Mouse (Mus musculus) cerebellum, postnatal 4 days (tissue): ENCODE measurements around the gene Slc26a8.

Source experiments
- DNase-seq, 2 experiments: peaks; one replicate each; pipeline ENCODE4 v3.0.0; 2022; ENCODE audit warnings: low spot score in 2 of 2, mixed read lengths in 1 of 2

Gene Slc26a8

DNA sequence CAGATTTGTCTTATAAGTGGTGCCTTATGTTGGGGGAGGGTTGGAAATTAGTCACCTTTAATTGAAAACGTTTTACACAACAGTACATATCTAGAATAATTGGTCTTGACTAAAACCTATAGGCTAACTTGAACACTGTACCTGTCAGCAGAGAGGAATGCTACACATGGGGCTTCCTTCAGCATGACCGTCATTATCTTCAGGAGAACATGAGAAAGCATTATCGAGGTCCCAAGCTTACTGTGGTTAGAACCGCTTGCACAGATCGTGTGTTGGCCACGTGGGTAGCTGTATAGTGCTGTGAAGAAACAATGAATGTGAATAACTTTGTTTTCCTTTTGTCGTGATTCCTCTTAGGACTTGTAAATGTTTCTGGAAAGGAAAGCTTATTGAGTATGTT is 9.8 kb upstream of the Slc26a8 start:
- no peak for DNase-seq

DNA sequence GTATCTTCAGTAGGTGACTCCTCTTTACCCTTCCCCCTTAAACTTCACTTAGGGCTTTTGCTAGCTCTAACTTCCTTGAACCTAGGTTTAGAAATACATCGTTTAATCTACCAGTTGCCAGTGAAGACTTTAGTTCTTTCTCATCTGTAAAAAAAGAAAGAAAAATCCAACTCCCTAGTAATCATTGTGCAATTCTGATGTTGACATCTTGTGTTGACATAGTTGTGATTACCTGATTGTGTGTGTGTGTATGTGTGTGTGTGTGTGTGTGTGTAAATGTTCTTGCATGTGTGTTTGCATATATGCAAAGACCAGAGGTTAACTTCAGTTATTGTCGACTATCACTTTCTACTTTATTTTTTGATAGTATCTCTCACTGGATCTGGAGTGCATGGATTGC is 8.6 kb upstream of the Slc26a8 start:
- DNase-seq: no peak

DNA sequence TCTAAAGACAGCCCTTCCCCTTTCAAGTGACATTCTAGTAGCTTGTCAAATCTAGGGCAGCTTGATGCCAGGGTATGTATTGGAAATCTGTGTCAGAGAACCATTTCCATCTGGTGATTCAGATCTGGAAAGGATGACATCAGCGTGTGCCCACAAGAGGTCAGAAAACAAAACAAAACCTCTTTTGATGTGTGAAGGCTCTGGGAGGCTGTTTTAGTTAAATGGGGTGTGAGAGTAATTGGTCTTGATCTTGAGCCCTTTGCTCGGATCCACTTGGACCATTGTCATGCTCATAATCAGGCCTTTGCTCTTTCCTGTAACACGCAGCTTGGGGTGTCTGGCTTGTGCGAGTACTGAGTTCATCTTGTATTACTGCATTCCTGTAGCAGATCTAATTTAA is 8.2 kb upstream of the Slc26a8 start:
- DNase-seq: no peak

DNA sequence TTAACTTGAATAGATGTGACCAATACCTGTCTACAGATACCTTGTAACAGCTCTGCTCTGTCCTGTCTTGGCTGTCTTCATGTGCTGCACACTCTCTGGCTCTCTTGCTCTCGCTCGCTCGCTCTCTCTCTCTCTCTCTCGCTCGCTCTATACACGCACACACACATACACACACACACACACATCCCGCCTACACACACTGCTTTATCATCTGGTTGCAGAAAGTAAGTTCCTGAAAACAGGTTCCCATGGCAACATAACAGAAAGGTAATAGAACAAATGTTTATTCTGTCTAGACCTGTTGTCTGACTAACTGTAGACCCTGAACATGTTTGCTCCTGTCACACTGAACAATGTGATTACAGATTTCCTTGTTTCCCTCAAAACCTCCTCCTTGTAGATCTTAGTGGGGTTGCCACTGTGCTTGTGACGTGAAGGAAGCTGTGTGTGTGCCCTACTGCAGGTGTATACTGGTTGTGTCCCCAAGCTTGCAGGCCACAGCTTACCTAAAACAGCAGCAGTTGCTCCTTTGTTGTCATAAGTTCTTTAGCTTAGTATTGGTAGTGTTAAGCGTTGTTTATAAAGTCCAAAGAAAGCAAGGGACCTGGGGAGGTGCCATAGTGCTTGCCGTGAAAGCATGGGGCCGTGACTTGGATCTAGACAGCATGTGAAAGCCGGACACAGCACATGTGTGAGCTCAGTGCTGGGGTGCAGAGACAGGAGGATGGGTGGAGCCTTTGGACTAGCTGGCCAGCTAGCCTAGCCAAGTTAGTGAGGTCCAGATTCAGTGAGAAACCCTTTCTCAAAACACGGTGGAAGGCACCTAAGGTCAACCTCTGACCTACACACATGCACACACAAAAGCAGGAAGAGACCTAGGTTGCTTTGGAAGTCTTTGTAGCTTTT is 7.5 kb upstream of the Slc26a8 start:
- DNase-seq: no peak

DNA sequence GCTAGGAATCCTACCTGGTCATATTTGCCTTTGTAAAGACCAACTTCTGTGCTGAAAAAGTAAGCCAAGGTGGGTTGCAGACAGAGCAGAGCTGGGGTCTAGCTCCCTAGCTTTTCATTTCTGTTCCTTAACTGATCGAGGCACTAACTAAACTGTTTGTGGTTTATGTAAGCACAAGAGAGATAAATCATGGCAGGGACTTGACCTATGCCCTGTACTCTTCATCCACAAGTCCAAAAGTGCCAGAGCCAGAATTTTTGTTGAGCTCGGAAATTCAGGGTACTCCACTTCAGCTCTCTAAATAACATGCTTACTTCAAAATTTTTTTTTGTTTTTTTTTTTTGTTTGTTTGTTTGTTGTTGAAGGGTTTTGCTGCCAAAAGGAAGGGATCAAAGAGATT is 6.6 kb upstream of the Slc26a8 start:
- no peak for DNase-seq

DNA sequence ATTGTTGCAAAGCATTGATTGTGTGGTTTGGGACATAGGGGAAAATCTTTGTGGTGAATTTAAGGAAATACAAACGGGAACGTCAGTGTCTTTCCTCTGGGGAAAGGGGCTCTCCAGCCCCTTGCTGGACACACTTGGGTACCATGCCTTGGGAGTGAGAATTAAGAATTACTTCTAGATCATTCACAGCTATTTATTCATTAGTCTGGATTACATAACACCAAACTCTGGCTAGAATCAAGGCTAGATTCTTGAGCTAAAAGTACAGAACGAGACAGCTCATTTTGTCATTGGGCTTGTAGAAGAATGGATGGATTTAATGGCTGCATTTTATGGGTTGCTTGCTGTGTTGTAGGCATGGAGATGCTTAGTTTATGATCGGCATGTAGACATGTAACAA is 4.8 kb upstream of the Slc26a8 start:
- DNase-seq: no peak

DNA sequence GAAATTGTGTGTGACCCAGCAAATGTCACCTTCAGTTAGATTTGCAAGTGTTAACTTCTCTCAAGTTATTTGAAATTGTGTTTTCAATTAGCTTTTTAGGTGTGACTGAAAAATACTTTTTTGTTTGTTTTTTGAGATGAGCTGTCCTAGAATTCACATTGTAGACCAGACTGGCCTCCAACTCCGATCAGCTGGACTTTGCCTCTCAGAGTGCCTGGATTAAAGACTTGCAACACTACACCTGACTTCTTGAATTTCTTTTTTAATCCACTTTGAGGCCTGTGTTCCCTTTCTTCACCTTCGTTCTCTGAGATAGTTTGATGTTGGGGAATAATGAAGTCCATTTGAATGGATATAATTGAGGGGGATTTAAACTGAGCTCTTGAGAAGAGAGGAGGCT is 4.0 kb upstream of the Slc26a8 start:
- DNase-seq: no peak

DNA sequence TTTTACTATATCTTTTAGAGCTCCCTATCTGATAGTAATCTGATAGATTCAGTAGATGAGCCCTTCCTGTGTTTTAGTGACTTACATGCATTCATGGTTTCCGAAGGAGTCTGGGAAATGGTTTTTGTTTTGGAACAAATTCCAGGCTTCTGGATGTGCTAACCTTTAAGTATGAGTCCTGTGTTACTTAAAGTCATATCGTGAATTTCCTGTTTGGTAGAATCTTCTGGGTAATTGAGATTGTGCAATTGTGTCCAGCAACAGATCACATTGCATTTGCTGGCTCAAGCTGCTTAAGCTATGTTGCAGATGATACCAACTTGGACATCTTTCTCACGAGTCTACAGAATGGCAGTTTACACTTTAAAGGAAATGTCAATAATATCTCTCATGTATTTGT is 3.1 kb upstream of the Slc26a8 start:
- DNase-seq: no peak

DNA sequence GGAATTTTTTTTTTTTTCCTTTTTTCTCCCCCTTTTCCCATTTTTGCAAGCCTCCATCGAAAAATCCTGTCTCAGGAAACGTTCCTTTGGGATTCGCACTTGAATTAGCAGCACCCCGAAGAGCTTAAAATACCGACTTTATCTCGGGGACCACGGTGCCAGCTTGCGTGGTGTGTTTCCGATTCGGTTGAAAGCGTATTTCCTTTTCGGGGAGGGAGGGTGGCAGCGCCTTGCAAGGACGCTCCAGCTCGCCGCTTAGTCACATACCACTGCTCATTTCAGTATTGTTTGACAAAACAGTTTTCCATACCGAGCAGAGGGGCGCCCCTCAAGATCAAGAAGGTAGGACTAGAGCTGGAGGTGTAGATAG is 2.3 kb upstream of the Slc26a8 start:
- no peak for DNase-seq

DNA sequence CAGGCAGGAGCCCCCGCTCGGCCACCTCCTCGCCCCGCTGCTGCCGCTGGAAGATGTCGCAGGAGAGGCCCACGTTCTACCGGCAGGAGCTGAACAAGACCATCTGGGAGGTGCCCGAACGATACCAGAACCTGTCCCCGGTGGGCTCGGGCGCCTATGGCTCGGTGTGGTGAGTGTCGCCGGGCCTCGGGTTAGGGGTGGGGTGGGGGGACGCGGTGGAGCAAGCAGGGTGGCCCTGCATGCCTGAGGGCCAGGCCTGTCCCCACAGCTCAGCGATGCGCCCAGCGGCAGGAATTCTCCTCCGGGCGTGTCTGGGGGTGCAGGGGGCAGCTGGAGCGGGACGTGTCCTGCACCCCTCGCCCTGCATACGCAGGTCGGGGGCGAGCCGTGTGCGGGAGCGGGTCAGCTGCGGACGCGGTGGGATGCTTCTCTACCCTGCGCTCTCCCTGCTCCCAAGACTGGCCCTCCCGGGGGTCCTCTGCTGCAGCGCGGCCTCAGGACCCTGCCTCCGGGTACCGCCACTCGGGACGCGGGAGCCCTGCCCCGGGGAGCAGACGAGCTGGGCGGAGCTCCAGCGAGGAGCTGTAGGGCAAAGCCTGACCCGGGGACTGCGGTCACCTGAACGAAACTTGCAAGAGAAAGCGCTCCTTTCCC is 1.8 kb upstream of the Slc26a8 start:
- DNase-seq: peak in 1 of 2 experiments; percentile 48

DNA sequence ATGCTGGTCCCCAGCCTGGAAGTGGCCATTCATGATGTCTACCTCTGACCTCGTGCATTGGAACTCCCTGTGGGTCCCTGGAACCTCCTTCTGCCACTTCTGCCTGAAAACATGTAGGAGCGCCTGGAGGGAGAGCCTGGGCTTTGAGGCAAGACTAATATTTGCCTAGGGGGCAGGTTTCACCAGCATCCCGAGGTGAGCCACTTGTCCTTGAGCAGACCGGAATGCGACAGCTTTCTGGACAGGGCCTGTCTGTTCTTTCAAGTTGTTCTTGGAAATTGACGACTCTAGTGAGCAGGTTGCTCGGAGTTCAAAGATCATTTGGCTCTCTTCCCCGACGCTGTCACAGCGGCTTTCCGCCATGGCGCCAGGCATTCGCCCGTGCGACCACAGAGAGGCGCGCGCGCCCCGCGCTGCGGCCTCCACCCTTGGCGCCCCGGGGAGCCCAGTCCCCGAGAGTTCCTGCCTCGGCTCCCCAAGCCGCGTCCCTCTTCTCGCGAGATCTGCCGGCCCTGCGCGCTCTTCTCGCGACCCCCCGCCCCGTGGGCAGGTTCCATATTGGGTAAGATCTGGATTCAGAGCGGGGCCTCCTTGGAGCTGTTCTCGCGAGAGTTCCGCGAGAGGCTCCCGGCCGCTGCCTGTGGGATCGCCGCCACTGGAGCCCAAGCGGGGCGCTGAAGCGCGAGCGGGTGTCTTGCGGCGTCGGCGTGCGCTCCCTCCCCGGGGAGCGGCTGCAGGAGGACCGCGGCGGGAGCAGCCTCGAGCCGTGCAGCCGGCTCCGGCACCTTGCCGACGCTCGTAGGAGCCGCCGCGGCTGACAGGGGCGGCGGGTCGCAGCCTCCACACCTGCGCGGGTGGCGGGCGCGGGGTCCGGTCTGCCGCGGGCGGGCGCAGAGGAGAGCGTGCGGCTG is 998 bp upstream of the Slc26a8 start, which contains the start of gene Mapk14:
Gene Mapk14, plus strand, starts transcription at position 554 of the 911 bp plus-strand sequence.
- peak; percentile 99 for DNase-seq

DNA sequence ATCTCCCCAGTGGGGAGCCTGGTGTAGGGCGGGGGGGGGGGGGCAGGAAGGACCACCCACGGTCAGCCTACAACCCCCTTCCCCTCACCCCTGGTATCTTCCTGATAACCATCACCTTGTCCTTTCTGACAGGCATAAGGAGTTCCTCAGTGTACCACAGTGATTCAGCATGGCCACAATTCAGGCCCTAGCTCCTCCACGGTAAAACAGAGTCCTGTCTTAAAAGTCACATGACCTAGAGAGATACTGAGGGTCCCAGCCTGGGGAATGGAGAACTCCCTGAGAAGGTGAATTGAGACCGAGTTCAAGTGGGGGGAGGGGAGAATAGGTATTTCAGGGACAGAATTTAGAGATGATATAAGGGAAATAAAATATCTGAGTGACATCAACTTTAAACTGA is 2.7 kb downstream of the Slc26a8 start:
- no peak for DNase-seq

DNA sequence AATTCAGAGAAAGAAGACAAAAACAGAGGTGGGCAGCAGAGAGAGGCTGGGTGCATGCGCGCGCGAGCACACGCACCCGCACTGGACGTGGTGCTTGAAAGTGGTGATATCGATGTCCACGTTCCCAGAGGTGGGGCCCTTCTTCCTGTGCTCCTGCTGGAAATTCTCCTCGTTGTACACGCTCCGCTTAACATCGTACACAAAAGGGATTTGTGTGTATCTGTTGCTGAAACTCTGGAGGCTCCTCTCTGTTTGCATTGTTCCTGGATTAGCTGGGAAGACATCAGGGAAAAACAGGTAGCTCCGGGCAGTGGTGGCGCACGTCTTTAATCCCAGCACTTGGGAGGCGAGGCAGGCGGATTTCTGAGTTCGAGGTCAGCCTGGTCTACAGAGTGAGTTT is 5.4 kb downstream of the Slc26a8 start:
- DNase-seq: no peak

DNA sequence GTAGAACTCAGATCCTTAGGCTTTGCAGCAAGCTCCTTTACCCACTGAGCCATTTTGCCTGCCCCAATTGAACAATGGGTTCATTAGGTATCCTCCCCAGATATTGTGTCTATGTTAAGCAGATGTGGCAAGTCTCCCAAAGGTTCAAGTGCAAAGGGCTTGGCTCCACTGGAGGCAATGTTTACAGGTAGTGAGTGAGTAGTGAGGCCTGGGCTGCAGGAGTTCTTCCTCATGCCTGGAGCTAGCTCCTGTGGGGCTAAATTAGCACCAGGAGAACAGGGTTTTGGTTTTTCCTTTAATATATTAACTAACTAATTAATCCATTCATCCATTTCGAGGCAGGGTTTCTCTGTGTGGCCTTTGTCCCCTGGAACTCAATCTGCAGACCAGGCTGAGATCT is 6.4 kb downstream of the Slc26a8 start:
- no peak for DNase-seq

DNA sequence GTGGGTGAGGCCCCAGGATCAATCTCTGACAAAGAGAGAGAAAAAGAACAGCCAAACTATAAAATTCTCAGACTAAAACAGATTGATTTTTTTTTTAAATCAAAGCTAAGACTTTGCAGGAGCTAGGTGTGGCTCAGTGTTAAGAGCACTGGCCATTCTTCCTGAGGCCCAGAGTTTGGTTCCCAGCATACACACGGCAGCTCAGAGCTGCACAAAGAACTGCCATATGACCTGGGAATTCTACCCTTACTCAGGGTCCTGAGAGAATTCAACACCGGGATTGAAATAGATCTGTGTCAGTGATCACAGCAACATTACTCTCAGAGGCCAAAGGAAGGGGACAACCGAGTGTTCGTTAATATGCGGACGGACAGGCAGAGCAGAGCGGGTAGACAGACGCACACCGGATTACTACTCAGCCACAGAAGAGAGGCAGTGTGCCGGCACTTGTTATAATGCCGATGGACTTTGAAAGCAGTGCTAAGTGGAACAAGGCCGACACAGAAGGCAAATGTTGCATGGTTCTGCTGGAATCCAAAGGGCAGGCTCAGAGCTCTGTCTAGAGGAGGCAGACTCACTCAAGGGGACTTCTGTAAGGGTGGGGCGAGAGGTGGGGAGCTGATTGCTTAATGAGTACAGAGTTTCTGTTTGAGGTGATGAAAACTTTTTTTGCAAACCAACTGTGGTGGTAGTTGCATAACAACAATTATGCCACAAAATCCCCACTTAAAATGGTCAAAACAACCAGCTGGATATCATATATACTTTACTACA is 7.5 kb downstream of the Slc26a8 start:
- no peak for DNase-seq

DNA sequence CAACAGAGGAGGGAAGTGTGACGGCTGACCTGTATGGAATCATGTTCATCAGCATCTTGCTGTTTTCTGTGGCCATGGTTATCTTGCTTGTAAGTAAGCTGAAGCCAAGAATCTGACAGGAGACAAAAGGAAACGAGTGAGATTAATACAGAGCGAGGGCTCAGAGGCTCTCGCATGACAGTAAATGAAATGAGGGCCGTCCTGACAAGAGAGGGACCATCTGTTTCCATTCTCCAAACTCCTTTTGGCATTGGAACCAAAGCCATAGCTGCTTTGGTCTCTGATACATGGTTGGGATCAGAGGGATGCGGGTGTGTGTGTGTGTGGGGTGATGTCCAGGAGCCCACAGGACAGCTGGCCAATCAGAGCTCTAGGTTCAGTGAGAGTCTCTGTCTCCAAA is 30.5 kb downstream of the Slc26a8 start:
- DNase-seq: no peak

DNA sequence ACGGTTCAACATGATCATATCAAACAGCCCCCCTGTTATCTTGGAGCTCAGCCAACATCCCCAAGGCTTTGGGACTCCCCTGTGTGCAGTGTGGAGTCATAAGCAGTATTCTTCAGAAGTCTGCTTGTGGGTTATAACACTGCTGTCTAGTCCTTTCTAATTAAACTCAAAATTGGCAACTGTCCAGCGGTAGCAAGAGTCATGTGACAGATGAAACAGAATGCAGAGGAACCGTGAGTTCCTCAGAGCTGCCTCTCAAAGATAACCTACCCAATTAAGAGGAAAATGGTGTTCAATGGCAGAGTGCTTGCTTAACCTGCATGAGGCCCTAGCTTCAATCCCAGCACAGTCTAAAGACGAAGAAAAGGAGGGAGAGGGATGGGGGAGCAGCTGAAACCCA is 32.1 kb downstream of the Slc26a8 start:
- no peak for DNase-seq

DNA sequence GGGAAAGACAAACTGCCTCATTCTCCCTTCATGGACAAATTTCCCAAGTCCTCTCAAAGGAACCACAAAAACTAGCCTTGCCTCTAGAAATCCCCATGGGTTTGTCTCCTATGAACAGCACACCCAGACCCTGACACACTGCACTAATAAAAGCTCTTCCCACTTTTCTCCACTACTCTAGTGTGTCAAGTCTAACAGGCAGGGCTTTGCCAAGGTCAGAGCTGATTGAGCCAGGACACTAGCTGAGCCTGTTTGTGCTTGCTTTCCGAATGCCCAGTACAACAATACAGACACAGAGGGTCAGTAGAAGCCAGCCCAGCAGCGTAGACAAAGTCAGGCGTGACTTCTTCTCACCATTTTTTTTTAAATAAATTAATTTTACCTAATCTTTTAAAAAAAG is 39.8 kb downstream of the Slc26a8 start:
- DNase-seq: no peak

DNA sequence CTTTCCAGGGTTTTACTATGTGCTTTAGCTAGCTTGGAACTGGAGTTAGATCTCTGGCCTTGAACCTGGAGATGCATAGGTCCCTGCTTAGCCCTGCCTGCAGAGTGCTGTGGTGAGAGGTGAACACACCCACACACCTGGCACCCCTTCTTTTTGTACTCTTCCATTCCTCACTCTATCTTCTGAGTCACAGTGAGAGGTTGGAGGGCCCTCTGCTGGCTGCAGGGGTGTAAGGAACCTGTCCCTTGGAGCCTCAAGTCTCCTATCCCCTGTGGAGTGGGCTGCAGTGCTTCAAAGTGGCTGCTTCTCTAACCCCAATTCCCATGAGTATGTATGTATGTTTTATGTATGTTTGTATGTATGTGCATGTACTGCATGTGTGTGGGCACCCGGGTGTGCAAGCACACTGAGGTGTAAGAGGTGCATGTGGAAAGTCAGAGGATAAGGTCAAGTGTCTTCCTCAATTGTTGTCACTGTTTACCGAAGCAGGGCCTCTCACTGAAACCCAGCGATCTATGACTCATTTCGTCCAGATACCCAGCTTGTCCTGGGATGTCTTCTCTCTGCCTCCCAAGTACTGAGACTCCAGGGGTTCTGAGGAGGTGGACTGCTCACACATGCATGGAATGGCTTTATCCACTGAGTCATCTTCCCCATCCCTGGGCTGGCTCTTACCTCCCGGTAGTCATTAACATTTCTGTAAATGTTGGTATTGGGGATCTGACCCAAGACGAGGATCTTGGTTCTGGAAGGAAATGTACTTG is 41.2 kb downstream of the Slc26a8 start:
- peak in 1 of 2 experiments; percentile 11 for DNase-seq

DNA sequence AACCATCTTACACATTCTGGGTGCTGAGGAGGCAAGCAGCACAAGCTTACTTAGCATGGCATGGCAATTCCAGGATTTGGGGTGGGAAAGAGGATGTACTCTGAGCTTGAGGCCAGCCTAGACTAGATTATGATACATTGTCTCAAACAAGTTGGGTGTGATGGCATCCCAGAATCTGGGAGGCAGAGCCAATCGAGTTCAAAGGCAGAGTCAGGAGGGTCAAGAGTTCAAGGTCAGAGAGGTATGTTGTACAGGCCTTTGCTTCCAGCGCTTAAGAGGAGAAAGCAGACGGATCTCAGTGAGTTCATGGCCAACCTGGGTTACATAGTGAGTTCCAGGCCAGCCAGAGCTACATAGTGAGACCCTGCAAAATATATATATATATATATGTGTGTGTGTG is 43.8 kb downstream of the Slc26a8 start:
- DNase-seq: no peak

DNA sequence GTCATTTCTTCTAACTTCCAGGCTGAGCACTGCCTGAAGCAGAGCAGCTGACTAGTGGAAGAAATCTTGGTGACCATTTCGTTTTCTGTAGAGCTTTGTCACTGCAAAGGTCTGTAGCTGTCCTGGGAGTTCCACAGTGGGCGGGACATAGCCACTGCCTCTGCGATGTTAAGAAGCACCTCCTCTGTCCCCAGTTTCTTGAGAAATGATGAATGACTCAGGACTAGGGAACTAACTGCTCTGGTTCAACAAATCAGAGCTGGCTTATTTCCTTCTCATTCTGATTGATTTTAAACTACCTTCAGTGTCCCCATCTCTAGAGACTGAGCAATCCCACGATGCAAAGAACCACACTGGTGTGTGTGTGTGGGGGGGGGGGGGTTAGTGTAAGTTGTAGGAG is 45.9 kb downstream of the Slc26a8 start:
- DNase-seq: no peak
